Mouse (Mus musculus): Measurements from ENCODE around the gene D8Ertd738e. TPM values are rescaled to one million over a fixed set of nuclear protein-coding genes. Genes with fewer than 3 reads are reported as not detected.

Gene D8Ertd738e
- 53.7 and 79.2 TPM in 2 replicates for total RNA-seq (2015; ENCODE audit: low replicate concordance)
- total RNA-seq (2017; ENCODE audit: low replicate concordance): 25.5 and 34.4 TPM in 2 replicates

DNA sequence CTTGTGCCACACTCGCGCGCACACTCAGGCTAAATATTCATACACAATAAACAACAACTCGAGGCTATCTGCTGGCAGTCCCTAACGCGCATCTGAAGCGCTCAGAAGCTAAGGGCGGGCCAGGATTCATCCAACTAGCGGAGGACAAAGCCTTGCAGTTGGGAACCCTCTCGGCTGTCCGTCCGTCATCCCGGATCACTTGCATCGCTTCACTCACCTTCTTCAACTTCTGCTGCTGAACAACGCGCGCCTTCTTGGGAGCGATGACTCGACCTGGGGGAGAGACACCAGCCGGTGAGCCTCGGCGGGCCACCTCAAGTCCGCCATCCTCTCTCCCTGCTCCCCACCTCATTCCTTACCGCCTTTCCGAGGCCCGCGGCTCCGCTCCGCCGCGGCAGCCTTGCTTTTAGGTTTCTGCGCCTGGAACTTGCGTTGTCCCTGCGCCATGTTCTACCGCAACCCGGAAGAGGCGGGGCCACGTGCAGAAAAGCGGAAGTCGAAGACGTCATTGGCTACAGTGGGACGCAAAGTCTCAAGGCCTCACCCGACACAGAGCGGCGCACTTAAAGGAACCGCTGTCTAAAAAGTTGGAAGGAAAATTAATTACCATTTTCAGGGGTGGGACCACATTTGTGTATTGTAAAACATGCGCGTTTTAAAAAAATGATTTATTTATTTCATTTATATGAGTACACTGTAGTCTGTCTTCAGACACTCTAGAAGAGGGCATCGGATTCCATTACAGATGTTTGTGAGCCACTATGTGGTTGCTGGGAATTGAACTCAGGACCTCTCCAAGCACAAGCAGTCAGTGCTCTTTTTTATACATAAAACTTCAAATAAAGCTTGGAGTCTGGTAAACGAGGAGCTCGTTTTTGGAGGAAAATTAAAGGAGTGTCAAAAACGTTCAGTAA, at the start of gene D8Ertd738e:
Gene D8Ertd738e, minus strand, starts transcription at position 463 of the 914 bp plus-strand sequence.
- ATAC-seq (replicated peaks; ENCODE audit: low FRiP score, poor library complexity, severe bottlenecking): peak; percentile 99

DNA sequence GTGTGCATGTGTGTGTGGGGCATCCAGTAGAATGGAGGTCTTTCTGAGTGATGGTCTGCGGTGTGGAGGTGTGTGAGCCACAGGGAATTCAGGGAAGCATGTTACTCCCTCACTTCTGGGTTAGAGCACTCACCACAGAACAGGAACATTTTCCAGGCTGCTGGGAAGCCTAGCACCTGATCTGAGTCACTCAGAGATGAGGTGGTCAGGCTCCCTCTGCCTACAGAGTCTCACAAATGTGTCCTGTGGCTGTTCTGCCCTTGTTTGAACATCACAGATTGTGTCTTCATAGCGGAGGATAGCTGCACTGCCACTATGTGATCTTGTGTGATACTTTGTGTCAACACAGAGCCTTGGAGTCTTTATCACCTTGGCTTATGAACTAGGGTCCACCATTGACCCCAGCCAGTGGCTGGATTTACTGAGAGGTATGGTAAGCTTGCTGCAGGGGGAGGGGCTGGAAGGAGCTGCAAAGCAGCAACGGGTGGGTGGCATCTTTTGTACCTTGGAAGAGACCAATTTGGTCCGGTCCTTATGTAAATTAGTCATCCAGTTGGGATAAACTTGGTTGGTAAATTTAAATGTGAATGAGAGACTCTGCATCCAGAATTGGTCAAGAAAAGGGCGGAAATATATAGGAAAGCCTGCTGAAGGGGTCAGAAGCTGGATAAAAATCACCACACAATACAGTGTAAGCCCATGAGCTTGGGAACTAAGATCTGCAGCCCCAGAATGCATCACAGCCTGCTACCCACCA, 47.7 kb upstream of the D8Ertd738e start:
- ATAC-seq (replicated peaks; ENCODE audit: low FRiP score, poor library complexity, severe bottlenecking): no peak

DNA sequence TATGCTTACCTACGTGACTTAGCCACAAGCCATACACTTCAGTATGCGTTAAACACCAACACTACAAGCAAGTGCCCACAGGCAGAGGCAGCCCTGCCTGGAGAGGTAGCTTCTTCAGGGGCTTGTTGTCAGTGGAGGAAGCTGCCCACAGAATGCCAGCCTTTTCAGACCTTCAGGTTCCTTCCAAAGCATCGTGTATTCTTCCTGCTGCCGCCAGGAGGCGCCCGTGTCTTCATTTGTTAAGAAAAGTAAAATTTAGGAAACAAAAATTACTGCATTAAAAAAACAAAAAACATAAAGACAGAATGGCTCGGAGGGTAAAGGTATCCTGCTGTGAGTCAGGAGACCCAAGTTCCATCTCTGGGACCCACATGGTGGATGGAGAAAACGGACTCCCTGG, 42.2 kb upstream of the D8Ertd738e start:
- ATAC-seq (replicated peaks; ENCODE audit: low FRiP score, poor library complexity, severe bottlenecking): peak; percentile 65; the same call in 1 of the 2 replicates

DNA sequence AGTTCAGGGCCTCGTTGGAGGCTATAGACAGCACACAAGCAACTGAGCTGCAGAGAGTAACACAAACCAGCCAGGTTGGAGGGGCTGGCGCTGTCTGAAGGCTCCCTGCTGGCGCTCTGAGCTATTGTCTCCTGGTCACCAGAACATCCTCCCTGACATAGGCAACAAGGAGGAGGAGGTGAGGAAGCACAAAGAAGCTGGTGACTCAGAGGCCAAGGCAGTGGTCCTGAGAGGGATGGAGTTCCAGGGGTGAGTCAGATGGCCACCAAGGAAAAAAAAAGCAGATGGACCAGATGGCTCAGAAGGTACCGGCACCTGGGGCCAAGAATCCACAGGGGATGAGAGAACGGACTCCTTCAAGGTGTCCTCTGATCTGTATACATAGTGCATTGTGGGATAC, 41.6 kb upstream of the D8Ertd738e start:
- no peak for ATAC-seq (replicated peaks; ENCODE audit: low FRiP score, poor library complexity, severe bottlenecking)

DNA sequence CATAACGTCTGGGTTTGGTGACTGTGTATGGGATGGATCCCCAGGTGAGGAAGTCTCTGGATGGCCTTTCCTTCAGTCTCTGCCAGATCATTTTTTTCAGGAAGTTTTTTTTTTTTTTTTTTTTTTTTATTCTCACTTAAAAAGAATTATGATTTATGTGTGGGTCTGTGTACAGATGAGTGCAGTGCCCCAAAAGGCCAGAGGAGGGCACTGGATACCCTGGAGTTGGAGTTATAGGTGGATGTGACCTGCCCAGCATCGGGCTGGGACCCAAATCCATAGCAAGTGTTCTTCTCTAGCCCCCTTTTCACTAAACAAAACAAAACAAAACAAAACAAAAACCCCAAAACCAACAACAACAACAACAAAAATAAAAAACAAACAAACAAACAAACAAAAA, 39.4 kb upstream of the D8Ertd738e start:
- ATAC-seq (replicated peaks; ENCODE audit: low FRiP score, poor library complexity, severe bottlenecking): 0 out of 2 replicates have a peak, but pooled peaks have one; percentile 58

DNA sequence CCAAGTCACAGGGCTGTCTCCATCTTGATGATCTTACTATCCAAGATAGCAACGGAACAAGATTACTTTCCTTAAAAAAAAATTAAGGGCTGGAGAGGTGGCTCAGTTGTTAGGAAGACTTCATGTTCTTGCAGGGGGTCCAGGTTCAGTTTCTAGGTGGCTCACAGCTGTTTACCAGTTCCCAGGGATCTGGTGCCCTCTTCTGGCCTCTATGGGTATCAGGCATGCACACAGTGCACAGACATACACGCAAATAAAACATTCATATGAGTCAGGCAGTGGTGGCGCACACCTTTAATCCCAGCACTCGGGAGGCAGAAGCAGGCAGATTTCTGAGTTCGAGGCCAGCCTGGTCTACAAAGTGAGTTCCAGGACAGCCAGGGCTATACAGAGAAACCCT, 36.1 kb upstream of the D8Ertd738e start:
- 0 out of 2 replicates have a peak, but pooled peaks have one; percentile 47 for ATAC-seq (replicated peaks; ENCODE audit: low FRiP score, poor library complexity, severe bottlenecking)

DNA sequence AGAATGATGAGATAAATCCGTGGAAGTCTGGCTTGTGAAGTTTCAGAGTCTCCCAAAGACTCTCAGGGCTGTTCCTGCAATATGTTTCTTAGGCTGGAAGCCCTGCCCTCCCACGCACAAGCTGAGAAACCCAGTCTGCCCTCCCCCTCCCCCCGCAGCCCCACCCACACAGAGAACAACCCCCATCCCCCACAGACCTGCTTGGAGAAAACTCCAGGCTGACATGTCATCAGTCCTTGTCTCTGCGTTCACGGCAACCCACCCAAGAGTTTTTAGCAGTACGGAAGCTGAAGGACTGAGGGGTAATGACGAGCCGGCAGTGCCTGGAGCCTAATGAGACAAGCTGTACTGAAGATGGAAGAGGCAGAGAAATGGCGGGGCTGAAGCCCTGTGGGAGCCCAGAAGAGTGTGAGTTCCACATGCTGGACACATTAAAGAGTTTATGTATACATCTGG, 35.1 kb upstream of the D8Ertd738e start:
- ATAC-seq (replicated peaks; ENCODE audit: low FRiP score, poor library complexity, severe bottlenecking): no peak

DNA sequence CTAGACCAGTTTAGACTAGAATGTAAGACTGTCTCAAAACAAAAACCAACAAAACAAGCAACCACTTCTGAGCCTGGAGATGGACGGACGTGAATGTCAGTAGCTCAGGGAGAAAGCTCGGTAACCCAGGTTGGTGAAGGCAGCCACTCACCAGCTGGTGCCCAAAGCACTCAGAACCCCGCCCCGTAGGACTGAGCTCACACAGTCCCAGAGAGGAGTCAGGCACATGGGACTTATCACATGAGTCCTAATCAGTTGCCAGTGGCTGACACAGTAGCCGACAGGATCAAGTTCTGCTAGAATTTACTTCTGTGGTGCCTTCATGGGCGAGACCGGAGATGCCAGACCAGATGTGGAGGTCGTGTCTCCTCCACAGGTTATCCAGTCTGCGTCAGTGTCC, 31.3 kb upstream of the D8Ertd738e start:
- no peak for ATAC-seq (replicated peaks; ENCODE audit: low FRiP score, poor library complexity, severe bottlenecking)

DNA sequence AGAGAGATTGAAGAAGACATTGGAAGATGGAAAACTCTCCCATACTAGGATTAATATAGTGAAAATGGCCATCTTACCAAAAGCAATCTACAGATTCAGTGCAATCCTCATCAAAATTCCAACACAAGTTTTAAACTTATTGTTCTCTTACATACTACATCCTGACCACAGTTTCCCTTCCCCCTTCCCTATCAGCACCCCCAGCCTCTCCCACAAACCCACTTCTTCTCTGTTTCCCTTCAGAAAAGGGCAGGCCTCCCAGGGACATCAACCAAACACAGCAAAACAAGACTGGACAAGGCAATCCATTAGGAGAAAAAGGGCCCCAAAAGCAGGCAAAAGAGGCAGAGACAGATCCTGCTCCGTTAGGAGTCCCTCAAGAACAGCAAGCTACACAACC, 26.9 kb upstream of the D8Ertd738e start:
- no peak for ATAC-seq (replicated peaks; ENCODE audit: low FRiP score, poor library complexity, severe bottlenecking)

DNA sequence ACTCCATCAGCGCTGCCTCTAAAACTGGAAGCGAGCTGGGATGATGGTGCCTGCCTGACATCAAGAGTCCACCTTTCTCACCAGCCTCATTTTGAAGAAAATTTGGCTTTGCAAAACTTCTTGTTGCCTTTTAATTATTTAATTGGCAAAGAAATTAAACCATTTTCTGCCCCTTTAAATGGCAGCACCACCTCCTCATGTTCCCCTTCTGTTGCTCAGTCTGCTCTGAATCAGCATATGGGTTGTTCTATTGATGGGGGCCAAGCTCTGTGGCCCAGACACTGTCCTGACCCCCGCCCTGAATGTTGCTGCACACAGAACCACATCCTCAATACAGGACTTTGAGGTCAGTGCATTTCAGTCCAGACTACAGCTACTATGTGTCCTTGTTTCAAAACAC, 24.4 kb upstream of the D8Ertd738e start:
- ATAC-seq (replicated peaks; ENCODE audit: low FRiP score, poor library complexity, severe bottlenecking): no peak

DNA sequence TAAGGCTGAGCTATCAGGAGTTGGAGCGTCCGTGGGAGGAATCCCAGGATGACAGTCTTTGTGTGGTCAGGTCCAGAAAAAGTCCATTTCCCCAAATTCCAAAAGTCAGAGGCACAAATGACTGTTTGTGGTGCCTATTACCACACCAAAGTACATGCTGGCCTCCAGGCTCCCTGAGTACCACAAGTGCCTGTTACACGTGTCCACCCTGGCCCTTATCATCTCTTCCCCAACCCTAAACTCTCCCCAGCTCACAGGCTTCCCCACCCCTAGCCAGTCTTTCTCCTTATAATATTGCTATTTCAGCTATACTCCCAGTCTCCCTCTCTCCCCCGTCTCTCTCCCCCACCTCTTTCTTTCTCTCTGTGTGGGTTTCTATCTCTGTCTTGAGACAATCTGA, 22.8 kb upstream of the D8Ertd738e start:
- no peak for ATAC-seq (replicated peaks; ENCODE audit: low FRiP score, poor library complexity, severe bottlenecking)

DNA sequence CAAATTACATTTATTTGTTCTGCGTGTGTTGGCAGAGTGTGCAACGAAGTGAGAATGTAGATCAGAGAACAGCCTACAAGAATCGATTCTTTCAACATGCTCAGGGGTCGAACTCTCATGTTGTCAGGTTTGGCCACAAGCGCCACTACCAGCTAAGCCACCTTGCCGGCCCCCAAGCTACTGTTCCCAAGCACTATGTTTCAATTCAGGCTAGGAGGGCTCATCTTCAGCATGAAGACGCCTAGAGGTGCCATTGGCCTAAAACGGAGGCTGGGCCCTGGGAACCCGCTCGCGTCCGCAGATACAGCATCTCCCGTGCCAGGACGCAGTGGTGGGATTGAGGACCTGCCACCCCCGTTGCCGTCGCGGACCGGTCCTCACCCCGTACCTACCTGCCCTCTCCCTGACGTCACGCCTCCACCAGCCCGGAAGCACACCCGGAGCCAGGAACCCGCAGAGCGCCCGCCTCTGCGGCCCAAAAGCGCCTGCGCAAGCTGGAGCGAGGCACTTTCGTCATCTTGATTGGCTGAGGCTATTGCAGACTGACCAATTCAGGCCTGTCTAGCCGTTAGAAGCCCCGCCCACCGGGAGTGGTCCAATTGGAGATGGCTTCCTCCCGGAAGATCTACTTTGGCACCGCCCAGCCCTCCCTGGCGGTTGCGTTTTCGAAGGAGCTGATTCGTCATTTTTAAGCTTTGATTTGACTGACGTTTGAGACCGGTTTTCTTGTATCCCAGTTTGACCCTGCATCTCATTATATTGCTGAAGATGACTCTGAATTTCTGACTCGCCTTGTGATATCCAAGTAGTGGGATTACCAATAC, 20.6 kb upstream of the D8Ertd738e start, which contains the start of gene Ccdc130:
Gene Ccdc130, minus strand, starts transcription at position 431 of the 824 bp plus-strand sequence.
- peak; percentile 97 for ATAC-seq (replicated peaks; ENCODE audit: low FRiP score, poor library complexity, severe bottlenecking)

DNA sequence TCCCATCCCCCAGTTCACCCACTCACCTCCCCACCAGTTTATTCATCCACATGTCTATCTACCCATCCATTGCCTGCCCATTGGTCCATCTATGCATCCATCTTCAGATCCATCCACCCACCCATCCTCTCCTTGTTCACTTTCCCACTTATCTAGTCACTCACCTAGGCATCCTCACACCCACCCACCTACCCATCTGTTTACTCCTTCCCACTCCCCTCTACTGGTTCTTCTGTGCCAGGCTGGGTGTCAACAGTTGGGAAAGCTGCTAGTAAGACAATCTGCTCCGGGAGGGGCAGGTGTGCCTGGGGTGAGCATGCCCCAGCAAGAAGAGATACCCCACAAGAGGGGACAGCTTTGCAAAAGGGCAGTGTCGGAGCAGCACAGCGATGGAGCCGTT, 11.6 kb upstream of the D8Ertd738e start:
- ATAC-seq (replicated peaks; ENCODE audit: low FRiP score, poor library complexity, severe bottlenecking): no peak

DNA sequence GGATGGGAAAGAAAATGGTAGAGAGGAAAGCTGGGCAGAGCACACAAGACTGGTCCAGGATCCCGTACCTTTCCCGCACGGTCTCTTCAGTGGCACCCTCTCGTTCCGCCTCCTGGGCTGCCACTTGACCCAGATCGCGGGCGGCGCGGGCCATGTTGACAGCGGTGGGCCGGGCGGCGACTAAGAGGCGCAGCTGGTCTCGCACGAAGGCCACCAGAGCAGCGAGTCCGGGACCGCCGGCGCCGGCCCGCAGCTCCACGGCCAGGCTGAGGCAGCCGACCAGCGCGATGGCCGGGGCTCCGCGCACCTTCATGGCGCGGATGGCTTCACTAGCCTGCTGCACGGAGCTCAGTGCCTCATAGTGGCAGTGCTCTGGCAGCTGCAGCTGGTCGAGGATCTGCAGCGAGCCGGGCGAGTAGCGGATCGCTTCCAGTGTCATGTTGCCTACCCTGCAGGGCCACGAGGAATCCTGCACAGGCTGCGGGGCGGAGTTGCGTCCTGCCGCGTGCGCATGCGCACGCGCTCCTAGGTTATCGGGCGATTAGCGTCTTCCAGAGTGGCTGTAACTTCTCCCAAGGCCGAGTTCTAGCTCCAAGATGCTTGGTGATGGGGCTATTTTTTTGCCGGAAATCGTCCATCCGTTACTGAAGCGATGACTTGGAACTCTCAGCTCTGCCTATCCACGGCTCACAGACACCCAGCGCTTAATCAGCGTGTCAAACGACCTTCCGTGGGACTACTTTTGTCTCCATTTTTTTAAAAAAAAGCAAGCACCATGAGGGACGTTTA, 7.5 kb upstream of the D8Ertd738e start, which contains the start of gene Mri1:
Gene Mri1, minus strand, starts transcription at position 505 of the 789 bp plus-strand sequence.
- peak; percentile 90 for ATAC-seq (replicated peaks; ENCODE audit: low FRiP score, poor library complexity, severe bottlenecking)

DNA sequence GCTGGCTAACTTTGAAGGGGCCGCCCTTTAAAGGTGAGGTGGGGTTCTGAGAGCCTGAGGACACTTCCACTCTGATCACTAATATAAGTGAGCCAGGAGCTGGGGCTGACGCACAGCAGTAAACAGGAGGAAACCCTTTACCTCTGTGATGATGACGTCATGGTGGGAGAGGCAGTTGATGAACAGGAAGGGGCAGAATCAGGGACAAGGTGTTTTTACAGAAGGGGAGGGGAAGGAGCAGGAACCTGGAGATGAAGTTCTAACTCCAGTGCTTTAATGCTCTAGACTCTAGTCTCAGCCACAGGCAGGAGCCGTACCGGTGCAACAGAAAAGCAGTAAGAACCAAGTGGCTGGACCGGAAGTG, 6.9 kb upstream of the D8Ertd738e start:
- peak; percentile 68 for ATAC-seq (replicated peaks; ENCODE audit: low FRiP score, poor library complexity, severe bottlenecking)

DNA sequence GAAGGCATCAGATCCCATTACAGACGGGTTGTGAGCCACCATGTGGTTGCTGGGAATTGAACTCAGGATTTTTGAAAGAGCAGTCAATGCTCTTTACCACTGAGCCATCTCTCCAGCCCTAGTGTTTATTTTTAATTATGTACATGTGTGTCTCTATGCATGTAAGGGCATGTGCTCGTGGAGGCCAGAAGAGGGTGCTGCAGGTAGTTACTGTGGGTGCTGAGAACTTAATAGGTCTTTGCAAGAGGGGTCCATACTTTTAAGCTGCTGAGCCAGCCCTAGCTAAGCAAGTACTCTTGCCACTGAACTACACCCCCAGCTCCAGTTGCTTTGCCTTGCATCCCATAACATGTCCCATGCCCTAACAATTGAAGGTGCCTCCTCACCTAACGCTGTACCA, 6.3 kb upstream of the D8Ertd738e start:
- ATAC-seq (replicated peaks; ENCODE audit: low FRiP score, poor library complexity, severe bottlenecking): no peak

DNA sequence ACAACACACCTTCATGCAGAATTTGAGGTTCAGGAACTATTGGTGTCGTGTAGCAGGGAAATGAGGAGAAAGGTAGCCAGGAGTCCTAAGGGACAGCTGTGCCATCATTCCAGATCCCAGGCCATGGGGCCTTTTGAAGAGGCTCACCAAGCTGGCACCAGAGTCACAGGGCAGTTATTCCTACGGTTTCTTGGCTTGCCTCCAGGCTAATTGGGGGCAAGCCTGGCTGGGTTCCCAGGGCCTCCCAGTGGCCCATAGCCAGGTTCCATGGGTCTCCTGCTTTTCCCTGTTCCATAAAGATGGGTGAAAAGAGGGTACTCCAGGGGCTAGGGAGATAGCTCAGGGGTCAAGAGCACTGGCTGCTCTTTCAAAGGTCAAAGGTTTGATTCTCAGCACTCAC, 7.7 kb downstream of the D8Ertd738e start:
- ATAC-seq (replicated peaks; ENCODE audit: low FRiP score, poor library complexity, severe bottlenecking): no peak

DNA sequence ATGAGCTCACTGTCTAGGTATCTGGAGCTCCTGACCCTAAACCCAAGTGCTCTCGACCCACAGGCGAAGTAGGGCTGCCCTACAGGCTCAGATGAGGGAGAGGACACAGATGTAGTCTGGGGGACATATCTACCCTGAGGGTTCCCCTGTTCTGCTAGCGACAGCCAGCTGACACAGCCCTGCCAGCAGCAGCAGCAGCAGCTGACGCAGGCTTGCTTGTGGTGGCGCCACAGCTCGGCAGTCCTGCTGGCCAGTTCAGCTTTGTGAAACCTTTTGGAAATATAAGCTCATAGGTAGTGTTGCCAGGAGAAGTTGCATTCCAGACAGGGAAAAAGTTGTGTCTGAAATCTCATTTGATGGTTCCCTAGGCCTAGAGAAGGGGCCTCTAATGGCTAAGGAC, 8.4 kb downstream of the D8Ertd738e start:
- no peak for ATAC-seq (replicated peaks; ENCODE audit: low FRiP score, poor library complexity, severe bottlenecking)

Data from erythroblast, adult 5-6 weeks (primary cell).